Mouse (Mus musculus): ENCODE data around the gene Hs6st2. TPM values are rescaled to one million over a fixed set of nuclear protein-coding genes. Genes with fewer than 3 reads are reported as not detected.

Gene Hs6st2
- polyA plus RNA-seq (2012), result 0.04 and 0.12 TPM in 2 replicates

GRCm38 (mm10) chrX:51681756-51682155 lies at the start of gene Hs6st2:
Gene Hs6st2, minus strand, starts transcription at chrX:51681856.

Other genes with a start within 250 kb of the Hs6st2 start
- not detected in 2 replicates for gene Usp26, start 119.4 kb upstream of the Hs6st2 start, polyA plus RNA-seq (2012)

Data from megakaryocyte-erythroid progenitor cell, adult 5 weeks (primary cell).